Mouse (Mus musculus) megakaryocyte, embryonic 14.5 days (primary cell): ENCODE results near the gene Npas3.

Experiments used
- FLI1 ChIP-seq: IDR thresholded peaks from 2 replicates; pipeline ENCODE4 v1.6.1; 2012; ENCODE audit warnings: low read length, inconsistent platforms, mixed read lengths
- GATA1 ChIP-seq: IDR thresholded peaks from 3 replicates; pipeline ENCODE4 v1.6.1; 2012; ENCODE audit warnings: mixed read lengths, low read length, inconsistent platforms, borderline replicate concordance

- TF ChIP-seq GATA1 (no peak), FLI1 (no peak)
Measured at GRCm38 (mm10) chr12:54046824-54047223, 798.3 kb downstream of the Npas3 start.
